Mouse (Mus musculus) embryonic fibroblast, embryonic 13.5 days (primary cell): ENCODE measurements around the gene Tom1l2. TPM values are rescaled to one million over a fixed set of nuclear protein-coding genes. Genes with fewer than 3 reads are reported as not detected.
A peak's percentile ranks its signal among the peaks of the same experiment; 100 is the strongest.

ENCODE experiments used
- H3K27ac ChIP-seq: 2 replicates; pipeline ENCODE4 v1.5.1; 2012; ENCODE audit warnings: low read length, control low read depth, inconsistent platforms; ENCODE audit not compliant: insufficient read depth
- H3K4me1 ChIP-seq: 2 replicates; pipeline ENCODE4 v1.6.1; 2011; ENCODE audit warnings: low read length; ENCODE audit not compliant: control insufficient read depth, insufficient read depth
- H3K4me3 ChIP-seq: 2 replicates; pipeline ENCODE4 v1.5.1; 2011; ENCODE audit warnings: mild to moderate bottlenecking, control low read depth, low read length; ENCODE audit not compliant: insufficient read depth
- CTCF ChIP-seq: IDR thresholded peaks from 2 replicates; pipeline ENCODE4 v1.5.1; 2011; ENCODE audit warnings: mild to moderate bottlenecking, control low read depth, low read length, moderate library complexity, borderline replicate concordance; ENCODE audit not compliant: insufficient read depth
- POLR2A ChIP-seq: IDR thresholded peaks from 2 replicates; pipeline ENCODE4 v1.6.1; 2011; ENCODE audit warnings: low read depth, mild to moderate bottlenecking, control low read depth, low read length, moderate library complexity
- polyA plus RNA-seq: library from polyadenylated mRNA; stranded (reverse); fragments of >200 nt; gene quantifications from 2 replicates; pipeline ENCODE4 v1.2.4, GENCODE M21; 2011; ENCODE audit warnings: low read depth; ENCODE audit not compliant: missing spikeins, insufficient read length

Gene Tom1l2
- polyA plus RNA-seq, 1 experiment: 36.2 TPM

DNA sequence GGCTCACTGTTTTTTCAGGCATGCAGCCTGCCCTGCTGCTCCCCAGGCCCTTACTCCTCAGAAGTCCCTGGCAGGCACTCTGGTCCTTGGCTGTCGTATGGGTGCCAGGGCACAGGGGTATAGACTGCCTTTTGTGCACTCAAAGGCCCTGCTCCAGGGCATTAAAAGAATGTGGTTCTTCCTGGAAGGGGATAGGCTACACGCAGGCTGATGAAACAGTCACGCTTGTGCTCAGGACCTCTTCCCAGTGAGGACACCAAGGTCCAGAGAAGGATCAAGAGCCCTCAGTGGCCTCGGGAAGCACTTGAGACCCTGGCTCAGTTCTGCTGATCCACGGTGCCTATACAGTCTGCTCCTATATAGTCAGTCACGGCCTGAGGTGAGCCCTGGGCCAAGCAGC, 139.4 kb downstream of the Tom1l2 start:
- H3K4me1 ChIP-seq: peaks cover 19% of the 10 kb centered on the region
- TF ChIP-seq POLR2A (no peak), CTCF (no peak)
- H3K27ac ChIP-seq: no peak overlapping the region
- H3K4me3 ChIP-seq: no peak overlapping the region

DNA sequence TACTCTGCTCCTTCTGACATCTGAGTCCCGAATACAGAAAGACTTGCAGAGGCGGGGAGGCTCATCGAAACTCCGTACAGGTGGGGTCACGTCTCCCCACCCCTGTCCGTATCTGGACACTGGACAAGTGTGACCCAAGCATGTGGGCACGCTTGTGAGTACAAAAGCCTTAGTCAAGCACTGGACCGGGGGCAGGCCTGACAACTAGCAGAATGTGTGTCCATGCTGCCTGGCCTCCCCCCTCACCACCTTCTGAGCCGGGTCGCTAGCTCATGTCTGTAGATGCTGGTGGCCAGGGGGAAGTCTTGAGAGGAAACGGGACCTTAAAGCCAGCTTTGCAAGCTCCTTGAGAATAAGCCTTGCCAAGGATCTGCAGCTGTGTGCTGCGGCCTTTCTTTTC, 140.9 kb downstream of the Tom1l2 start:
- peaks cover 20% of the 10 kb centered on the region for H3K4me1 ChIP-seq
- no peak overlapping the region for H3K4me3 ChIP-seq
- TF ChIP-seq POLR2A: no peak
- no peak for TF ChIP-seq CTCF
- H3K27ac ChIP-seq: no peak overlapping the region

DNA sequence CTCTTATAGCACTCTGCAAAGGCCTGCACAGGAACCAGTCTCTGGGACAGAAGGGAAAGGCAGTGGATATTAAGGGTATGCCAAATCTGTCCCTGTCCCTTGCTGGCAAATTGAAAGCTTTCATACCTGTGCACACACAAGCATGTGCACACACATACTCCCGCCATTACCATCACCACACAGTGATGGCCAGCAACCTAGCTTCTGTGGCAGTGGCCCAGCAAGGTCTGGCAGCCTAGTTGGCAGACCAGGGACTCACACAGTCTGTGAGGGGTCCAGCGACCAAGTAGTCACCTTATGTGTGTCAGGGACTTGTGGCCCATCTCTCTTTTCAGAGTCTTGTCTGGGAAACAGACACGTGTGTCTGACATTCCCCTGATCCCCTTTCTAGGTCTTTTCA, 141.6 kb downstream of the Tom1l2 start:
- Histone ChIP-seq H3K4me1 (peaks cover 20% of the 10 kb centered on the region), H3K4me3 (no peak overlapping the region), H3K27ac (no peak overlapping the region; the same call in 1 of the 2 replicates)
- TF ChIP-seq POLR2A (no peak), CTCF (no peak)

DNA sequence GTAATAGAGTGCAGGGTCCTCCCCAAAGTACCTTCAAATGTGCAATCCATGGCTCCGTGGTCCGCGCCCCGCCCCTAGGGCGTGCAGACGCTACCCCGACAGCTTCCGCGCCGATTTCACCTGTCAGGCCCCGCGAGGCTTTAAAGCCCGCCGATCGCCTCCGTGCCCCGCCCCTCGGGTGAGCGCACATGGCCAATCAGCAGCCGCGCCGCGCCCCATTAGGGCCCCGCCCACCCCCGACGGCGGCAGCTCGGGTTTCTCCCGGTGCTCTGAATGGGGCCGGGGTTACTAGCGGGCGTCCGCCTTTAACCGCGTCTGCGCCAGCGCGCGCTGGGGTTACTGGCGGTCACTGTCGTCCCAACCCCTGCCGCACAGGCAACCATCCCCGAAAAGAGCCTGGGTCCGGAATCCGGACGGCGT, 142.4 kb downstream of the Tom1l2 start:
- peak overlapping the region; percentile 60 for H3K4me3 ChIP-seq
- H3K27ac ChIP-seq: peak overlapping the region; percentile 2; the same call in 1 of the 2 replicates
- H3K4me1 ChIP-seq: peaks cover 20% of the 10 kb centered on the region
- no peak for TF ChIP-seq CTCF
- peak; percentile 60; the same call in 1 of the 2 replicates for TF ChIP-seq POLR2A

DNA sequence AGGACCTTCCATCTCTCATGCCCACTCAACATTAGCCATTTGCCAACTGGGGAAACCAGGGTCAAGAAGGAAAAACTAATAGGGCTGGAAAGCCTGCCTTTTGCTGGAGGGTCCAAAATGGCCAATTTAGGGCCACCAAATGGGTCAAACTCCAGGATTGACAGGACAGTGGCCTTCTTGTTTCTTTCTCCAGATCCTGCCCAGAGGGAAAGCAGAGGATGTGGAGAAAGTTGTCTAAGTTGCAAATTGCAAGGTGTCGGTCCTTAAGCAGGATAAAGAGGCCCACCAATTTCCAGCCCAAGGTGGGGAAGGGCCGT, 142.8 kb downstream of the Tom1l2 start:
- Histone ChIP-seq H3K4me3 (peak overlapping the region; percentile 60), H3K4me1 (peaks cover 20% of the 10 kb centered on the region), H3K27ac (no peak overlapping the region)
- no peak for TF ChIP-seq CTCF
- no peak for TF ChIP-seq POLR2A

DNA sequence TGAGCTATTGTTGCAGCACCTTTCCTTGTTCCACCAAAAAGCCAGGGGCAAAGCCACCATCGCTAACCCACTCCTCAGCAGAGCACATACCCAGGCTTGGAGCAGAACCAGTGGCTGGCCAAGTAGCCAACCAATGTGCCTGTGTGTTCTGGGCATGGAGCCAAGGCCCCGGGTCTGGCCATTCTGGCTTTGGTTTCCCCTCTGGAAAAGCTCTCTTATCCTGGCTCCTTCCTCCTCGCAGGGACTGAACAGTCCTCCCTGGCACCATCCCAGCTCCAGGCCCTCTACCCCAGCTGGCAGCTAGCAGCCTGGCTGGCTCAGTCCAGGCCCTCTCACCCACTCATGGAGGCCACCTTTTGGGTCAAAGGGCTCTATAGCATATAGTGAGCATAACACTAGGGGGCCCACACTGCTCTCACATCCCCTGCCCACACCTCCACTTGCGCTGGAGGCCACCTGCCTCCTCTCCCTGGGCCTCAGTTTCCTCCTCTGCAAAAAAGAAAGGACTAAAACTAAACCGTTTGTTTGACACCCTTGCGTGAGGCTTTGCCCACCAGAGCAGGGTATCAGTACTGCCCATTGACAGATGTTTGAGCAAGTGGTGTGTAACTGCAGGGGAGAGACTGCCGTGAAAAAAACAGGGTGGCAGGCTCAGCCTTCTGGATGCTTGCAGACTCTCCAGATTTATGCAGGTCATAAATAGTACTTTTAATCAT, 143.3 kb downstream of the Tom1l2 start:
- Histone ChIP-seq H3K4me1 (peaks cover 20% of the 10 kb centered on the region), H3K27ac (no peak overlapping the region), H3K4me3 (peak overlapping the region; percentile 60)
- TF ChIP-seq POLR2A (no peak), CTCF (no peak)

DNA sequence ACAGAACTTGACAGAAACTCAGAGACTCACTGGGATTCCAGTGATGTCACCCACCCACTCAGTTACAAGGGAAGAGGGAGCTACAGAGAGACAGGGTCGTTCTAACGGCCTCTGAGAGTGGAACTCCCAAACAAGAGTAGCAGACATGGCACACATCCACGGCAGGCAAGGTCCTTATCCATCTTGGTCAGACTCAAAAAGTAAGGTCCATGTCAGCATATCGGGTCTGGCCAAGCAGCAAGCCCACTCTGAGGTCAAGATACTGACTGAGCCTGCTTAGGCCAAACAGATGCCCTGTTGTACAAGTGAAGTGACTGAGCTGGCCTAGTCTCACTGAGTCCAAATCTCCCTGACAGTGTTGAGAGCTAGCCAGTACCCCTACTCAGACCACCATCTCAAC, 144.0 kb downstream of the Tom1l2 start:
- peaks cover 20% of the 10 kb centered on the region for H3K4me1 ChIP-seq
- 0 out of 2 replicates have a peak overlapping the region, but pooled peaks have one; percentile 60 for H3K4me3 ChIP-seq
- no peak overlapping the region for H3K27ac ChIP-seq
- TF ChIP-seq CTCF (no peak), POLR2A (no peak)

DNA sequence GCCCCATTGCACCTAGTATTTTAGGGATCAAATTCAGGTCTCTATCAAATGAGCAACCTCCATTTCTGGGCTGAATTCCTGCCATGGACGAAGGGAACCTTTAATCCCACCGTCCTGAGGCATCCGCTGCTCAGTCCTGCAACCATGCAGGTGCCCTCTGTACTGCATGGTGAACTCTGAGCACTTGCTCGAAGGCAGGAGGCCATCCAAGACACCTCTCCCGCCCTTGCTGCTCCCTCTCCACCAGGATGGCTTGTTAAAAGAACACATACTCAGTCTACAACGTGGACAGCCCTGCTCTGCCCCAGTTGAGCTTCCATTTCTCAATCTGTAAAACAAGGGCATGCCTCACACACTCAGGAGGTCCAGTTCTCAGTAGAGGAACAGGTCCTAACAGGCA, 144.5 kb downstream of the Tom1l2 start:
- Histone ChIP-seq H3K27ac (no peak overlapping the region), H3K4me1 (peaks cover 20% of the 10 kb centered on the region), H3K4me3 (0 out of 2 replicates have a peak overlapping the region, but pooled peaks have one; percentile 60)
- no peak for TF ChIP-seq CTCF
- TF ChIP-seq POLR2A: no peak

DNA sequence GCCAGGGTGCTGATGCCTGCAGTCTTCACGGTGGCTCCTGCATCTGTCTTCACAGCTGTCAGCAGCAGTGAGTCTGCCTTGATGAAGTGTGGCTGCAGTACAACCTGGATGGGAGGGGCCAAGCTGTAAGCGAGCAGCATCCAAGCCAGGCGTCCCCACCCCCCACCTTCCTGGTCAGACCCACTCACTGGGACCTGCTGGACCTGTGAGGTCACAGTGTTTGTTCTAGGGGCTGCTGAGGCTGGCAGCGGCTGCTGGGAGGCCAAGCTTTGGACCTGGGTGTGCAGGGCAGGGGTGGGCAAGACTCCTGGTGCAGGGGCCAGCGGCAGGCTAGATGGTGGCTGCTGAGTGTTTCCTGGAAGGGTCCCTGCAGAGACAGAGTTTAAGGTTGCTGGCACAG, 146.5 kb downstream of the Tom1l2 start:
- TF ChIP-seq CTCF (no peak), POLR2A (no peak)
- Histone ChIP-seq H3K4me3 (no peak overlapping the region), H3K27ac (no peak overlapping the region), H3K4me1 (peaks cover 16% of the 10 kb centered on the region)

DNA sequence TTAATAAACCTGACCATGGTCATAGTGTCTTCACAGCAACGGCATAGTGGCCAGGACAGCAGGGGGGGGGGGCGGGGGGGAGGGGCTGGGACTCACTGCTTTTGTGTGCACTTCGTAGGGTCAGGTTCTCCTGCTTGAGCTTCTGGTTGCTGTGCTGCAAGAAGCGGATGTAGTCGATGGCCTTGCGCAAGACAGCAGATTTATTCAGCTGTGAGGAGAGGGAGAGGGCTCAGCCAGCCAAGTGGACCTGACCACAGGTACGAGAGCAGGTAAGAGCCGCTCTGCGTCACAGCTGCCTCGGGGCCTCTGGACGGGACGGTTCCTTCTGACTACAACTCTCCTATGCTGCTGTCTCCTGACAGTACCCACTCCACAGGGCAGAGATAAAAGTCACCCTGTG, 147.7 kb downstream of the Tom1l2 start:
- Histone ChIP-seq H3K4me1 (peaks cover 10% of the 10 kb centered on the region; the same call in 1 of the 2 replicates), H3K4me3 (no peak overlapping the region), H3K27ac (no peak overlapping the region)
- no peak for TF ChIP-seq POLR2A
- TF ChIP-seq CTCF: no peak
